Mouse (Mus musculus) small intestine, adult 2 months (tissue): ENCODE measurements around the gene Sele. TPM values are rescaled to one million over a fixed set of nuclear protein-coding genes. Genes with fewer than 3 reads are reported as not detected.
"Not testable (repeated sequence)": the region's sequence is repeated elsewhere in the genome, so short reads cannot be mapped to it uniquely, and the experiment has no call there.

Experiments used
- H3K27ac ChIP-seq: fragments of 200-500 bp; 2 replicates; pipeline ENCODE4 v1.5.1; 2012; ENCODE audit warnings: low read depth, low read length, control low read depth, inconsistent platforms; ENCODE audit not compliant: insufficient read depth
- H3K27me3 ChIP-seq: fragments of 200-500 bp; 2 replicates; pipeline ENCODE4 v1.6.1; 2012; ENCODE audit warnings: mild to moderate bottlenecking, moderate library complexity, low read length, inconsistent platforms; ENCODE audit not compliant: control insufficient read depth, insufficient read depth
- H3K36me3 ChIP-seq: fragments of 200-500 bp; 2 replicates; pipeline ENCODE4 v1.6.1; 2012; ENCODE audit warnings: mild to moderate bottlenecking, low read length, control low read depth, inconsistent platforms; ENCODE audit not compliant: control insufficient read depth, insufficient read depth
- H3K4me1 ChIP-seq: fragments of 200-500 bp; 2 replicates; pipeline ENCODE4 v1.6.1; 2012; ENCODE audit warnings: low read length, inconsistent platforms, mixed read lengths; ENCODE audit not compliant: control insufficient read depth, insufficient read depth, insufficient read length
- H3K4me3 ChIP-seq: fragments of 200-500 bp; 2 replicates; pipeline ENCODE4 v1.5.1; 2012; ENCODE audit warnings: low read depth, mild to moderate bottlenecking, control low read depth, inconsistent platforms, low read length, moderate library complexity
- CTCF ChIP-seq: fragments of 200-500 bp; IDR thresholded peaks from 2 replicates; pipeline ENCODE4 v1.5.1; 2012; ENCODE audit warnings: low read depth, mild to moderate bottlenecking, control low read depth, inconsistent platforms, low read length, moderate library complexity, mixed read lengths; ENCODE audit not compliant: insufficient replicate concordance, insufficient read length; ENCODE audit errors: extremely low read depth
- POLR2A ChIP-seq: fragments of 200-500 bp; IDR thresholded peaks from 2 replicates; pipeline ENCODE4 v1.6.1; 2012; ENCODE audit warnings: low read depth, mild to moderate bottlenecking, control low read depth, inconsistent platforms, low read length, moderate library complexity
- WGBS: fragments of 180-500 bp; shearing (Covaris S2); methylation state at CpG from one replicate; pipeline ENCODE4 v1.1.7; 2018; 5-methylcytosine and 5-hydroxymethylcytosine counted together
- polyA plus RNA-seq: library from polyadenylated mRNA; depleted of rRNA; stranded (reverse); fragments of >200 nt; gene quantifications from 2 replicates; pipeline ENCODE4 v1.2.3, GENCODE M21; 2012; rRNA removed

Sele gene
- 0.08 TPM in 1 of 2 replicates, not detected in the other for polyA plus RNA-seq

GRCm38 (mm10) chr1:164047934-164048333 lies at the start of gene Sele:
Sele (plus strand) TSS chr1:164048234.
- 74% methylated on average over 5 of the region's 5 CpGs for WGBS
- Histone ChIP-seq H3K27me3 (no peaks in the 10 kb centered on the region), H3K27ac (no peak within 1 kb of the TSS), H3K36me3 (no peaks in the 10 kb centered on the region), H3K4me3 (no peak within 1 kb of the TSS), H3K4me1 (no peaks in the 10 kb centered on the region)
- TF ChIP-seq CTCF (no peak), POLR2A (no peak)

- TF ChIP-seq POLR2A (no peak), CTCF (no peak)
- no peaks in the 10 kb centered on the region for H3K36me3 ChIP-seq
- H3K4me1 ChIP-seq = no peaks in the 10 kb centered on the region
- H3K27ac ChIP-seq = no peak overlapping the region
- H3K4me3 ChIP-seq = no peak overlapping the region
- H3K27me3 ChIP-seq = no peaks in the 10 kb centered on the region
- WGBS = 70% methylated on average over 6 of the region's 6 CpGs
Measured at GRCm38 (mm10) chr1:164001831-164002452, 46.1 kb upstream of the Sele start.

- Histone ChIP-seq H3K4me1 (no peaks in the 10 kb centered on the region), H3K27me3 (no peaks in the 10 kb centered on the region), H3K4me3 (no peak overlapping the region), H3K27ac (no peak overlapping the region), H3K36me3 (no peaks in the 10 kb centered on the region)
- WGBS = 74% methylated on average over 3 of the region's 3 CpGs
- TF ChIP-seq POLR2A = no peak
- no peak for TF ChIP-seq CTCF
Measured at GRCm38 (mm10) chr1:164004311-164004710, 43.7 kb upstream of the Sele start.

GRCm38 (mm10) chr1:164009235-164009634 lies 38.8 kb upstream of the Sele start:
- no peak for TF ChIP-seq CTCF
- TF ChIP-seq POLR2A = no peak
- H3K4me3 ChIP-seq = no peak overlapping the region

GRCm38 (mm10) chr1:164014616-164015015 lies 33.4 kb upstream of the Sele start:
- 65% methylated on average over 1 of the region's 1 CpGs for WGBS
- H3K4me3 ChIP-seq = no peak overlapping the region
- H3K27me3 ChIP-seq = no peaks in the 10 kb centered on the region
- no peak overlapping the region for H3K27ac ChIP-seq
- H3K36me3 ChIP-seq = no peaks in the 10 kb centered on the region
- H3K4me1 ChIP-seq = no peaks in the 10 kb centered on the region
- TF ChIP-seq POLR2A = no peak
- no peak for TF ChIP-seq CTCF

More at GRCm38 (mm10) chr1:164009235-164009634, 38.8 kb upstream of the Sele start:
- Histone ChIP-seq H3K4me1 (no peaks in the 10 kb centered on the region), H3K36me3 (no peaks in the 10 kb centered on the region), H3K27ac (no peak overlapping the region), H3K27me3 (no peaks in the 10 kb centered on the region)
- WGBS = 27% methylated on average over 2 of the region's 2 CpGs

- TF ChIP-seq POLR2A (no peak), CTCF (no peak)
- Histone ChIP-seq H3K36me3 (no peaks in the 10 kb centered on the region), H3K27ac (no peak overlapping the region), H3K4me3 (no peak overlapping the region), H3K27me3 (no peaks in the 10 kb centered on the region), H3K4me1 (no peaks in the 10 kb centered on the region; the same call in 1 of the 2 replicates)
- 66% methylated on average over 16 of the region's 16 CpGs for WGBS
Measured at GRCm38 (mm10) chr1:164018221-164018896, 29.7 kb upstream of the Sele start.

- Histone ChIP-seq H3K4me3 (no peak overlapping the region), H3K27ac (no peak overlapping the region), H3K36me3 (no peaks in the 10 kb centered on the region), H3K4me1 (no peaks in the 10 kb centered on the region; the same call in 1 of the 2 replicates), H3K27me3 (no peaks in the 10 kb centered on the region)
- TF ChIP-seq POLR2A = no peak
- no peak for TF ChIP-seq CTCF
- WGBS = 67% methylated on average over 6 of the region's 6 CpGs
Measured at GRCm38 (mm10) chr1:164019789-164020188, 28.2 kb upstream of the Sele start.

GRCm38 (mm10) chr1:164020746-164021145 lies 27.3 kb upstream of the Sele start:
- not testable (repeated sequence) for H3K27ac ChIP-seq, H3K4me3 ChIP-seq, H3K27me3 ChIP-seq, H3K36me3 ChIP-seq, H3K4me1 ChIP-seq
- 91% methylated on average over 3 of the region's 3 CpGs for WGBS

GRCm38 (mm10) chr1:164022106-164022505 lies 25.9 kb upstream of the Sele start:
- 83% methylated on average over 5 of the region's 5 CpGs for WGBS
- H3K4me3 ChIP-seq, H3K36me3 ChIP-seq, H3K27ac ChIP-seq, H3K4me1 ChIP-seq, H3K27me3 ChIP-seq: not testable (repeated sequence)
